Mouse (Mus musculus) adrenal gland, postnatal 10 days (tissue): ENCODE results near the gene Tmem17. TPM values are rescaled to one million over a fixed set of nuclear protein-coding genes. Genes with fewer than 3 reads are reported as not detected.

ENCODE experiments used
- total RNA-seq, 2 experiments: library from RNA; stranded (reverse); gene quantifications; 2 replicates each; pipeline ENCODE4 v1.2.3; 2021

Gene Tmem17
- total RNA-seq, 2 experiments from 2014 or later, result 3.7 to 4.2 TPM

Other genes starting within 250 kb of the Tmem17 start
- 10 to 100 TPM; 22.0 to 26.8 TPM for gene Ehbp1, start 169.8 kb upstream of the Tmem17 start, total RNA-seq